Mouse (Mus musculus) layer of hippocampus, adult 2 months (tissue): ENCODE measurements at regions not wholly inside any gene's neighbourhood (a gene's known extent, or its start where the extent isn't known, plus 50 kb on each side); places are given as distances from the start of the nearest gene placed in this dataset.

Experiments
- DNase-seq, 2 experiments: peaks; one replicate each; pipeline ENCODE4 v3.0.0; 2022; ENCODE audit warnings: low spot score in 2 of 2
- H3K27ac ChIP-seq: fragments of 200-600 bp; 2 replicates; pipeline ENCODE4 v1.8.1; 2022
- H3K4me3 ChIP-seq: fragments of 200-600 bp; 2 replicates; pipeline ENCODE4 v1.8.1; 2022; ENCODE audit warnings: mild to moderate bottlenecking
- CTCF ChIP-seq: fragments of 200-600 bp; conservative IDR thresholded peaks from 2 replicates; pipeline ENCODE4 v1.8.1; 2022; ENCODE audit warnings: antibody characterized with exemption, mild to moderate bottlenecking, moderate library complexity

- H3K4me3 ChIP-seq, result no peak overlapping the region
- no peak for TF ChIP-seq CTCF
- no peak overlapping the region for H3K27ac ChIP-seq
- DNase-seq, result no peak
Measured at GRCm38 (mm10) chr5:18080761-18081160, 118.4 kb downstream of the Gnat3 start.

- DNase-seq, result no peak
- Histone ChIP-seq H3K27ac (no peak overlapping the region), H3K4me3 (no peak overlapping the region)
- no peak for TF ChIP-seq CTCF
Measured at GRCm38 (mm10) chr5:18082219-18082618, 119.9 kb downstream of the Gnat3 start.

- Histone ChIP-seq H3K27ac (no peak overlapping the region), H3K4me3 (no peak overlapping the region)
- TF ChIP-seq CTCF, result no peak
- no peak for DNase-seq
Measured at GRCm38 (mm10) chr5:18083789-18084188, 121.4 kb downstream of the Gnat3 start.

- no peak for TF ChIP-seq CTCF
Measured at GRCm38 (mm10) chr5:18085456-18085855, 123.1 kb downstream of the Gnat3 start.

GRCm38 (mm10) chr5:18087919-18088445, 125.6 kb downstream of the Gnat3 start:
- H3K4me3 ChIP-seq, result peak overlapping the region; percentile 38; the same call in 1 of the 2 replicates
- peak; percentile 39 to 59 for DNase-seq
- peak; percentile 84 for TF ChIP-seq CTCF
- H3K27ac ChIP-seq, result no peak overlapping the region

More at GRCm38 (mm10) chr5:18085456-18085855, 123.1 kb downstream of the Gnat3 start:
- Histone ChIP-seq H3K4me3 (no peak overlapping the region), H3K27ac (no peak overlapping the region)
- DNase-seq, result no peak

GRCm38 (mm10) chr5:18089956-18090355, 127.6 kb downstream of the Gnat3 start:
- no peak for DNase-seq
- Histone ChIP-seq H3K4me3 (no peak overlapping the region), H3K27ac (no peak overlapping the region)
- no peak for TF ChIP-seq CTCF

GRCm38 (mm10) chr5:18114905-18115689, 152.7 kb downstream of the Gnat3 start:
- TF ChIP-seq CTCF, result no peak

GRCm38 (mm10) chr5:18135794-18136678, 173.7 kb downstream of the Gnat3 start:
- Histone ChIP-seq H3K4me3 (no peak overlapping the region), H3K27ac (no peak overlapping the region)
- DNase-seq, result no peak
- TF ChIP-seq CTCF, result no peak

More at GRCm38 (mm10) chr5:18114905-18115689, 152.7 kb downstream of the Gnat3 start:
- no peak overlapping the region for H3K4me3 ChIP-seq
- DNase-seq, result no peak
- no peak overlapping the region for H3K27ac ChIP-seq

GRCm38 (mm10) chr5:18137450-18138061, 175.2 kb downstream of the Gnat3 start:
- TF ChIP-seq CTCF, result no peak
- DNase-seq, result peak; percentile 24 to 31
- no peak overlapping the region for H3K4me3 ChIP-seq
- no peak overlapping the region for H3K27ac ChIP-seq

- TF ChIP-seq CTCF, result no peak
- no peak for DNase-seq
- H3K4me3 ChIP-seq, result no peak overlapping the region
- no peak overlapping the region for H3K27ac ChIP-seq
Measured at GRCm38 (mm10) chr5:18152241-18152640, 189.9 kb downstream of the Gnat3 start.

GRCm38 (mm10) chr5:18153703-18154102, 191.4 kb downstream of the Gnat3 start:
- Histone ChIP-seq H3K4me3 (no peak overlapping the region), H3K27ac (no peak overlapping the region)
- no peak for TF ChIP-seq CTCF
- DNase-seq, result no peak

- TF ChIP-seq CTCF, result no peak
- DNase-seq, result no peak
Measured at GRCm38 (mm10) chr5:18163515-18163914, 196.6 kb downstream of the Gnai1 start.

GRCm38 (mm10) chr5:18177810-18178209, 182.3 kb downstream of the Gnai1 start:
- H3K27ac ChIP-seq, result no peak overlapping the region
- no peak overlapping the region for H3K4me3 ChIP-seq
- no peak for DNase-seq
- no peak for TF ChIP-seq CTCF

More at GRCm38 (mm10) chr5:18163515-18163914, 196.6 kb downstream of the Gnai1 start:
- Histone ChIP-seq H3K4me3 (no peak overlapping the region), H3K27ac (peak overlapping the region; percentile 33; the same call in 1 of the 2 replicates)
